Mouse (Mus musculus) embryonic facial prominence, embryonic 11.5 days (tissue): ENCODE measurements around the gene Stpg2. TPM values are rescaled to one million over a fixed set of nuclear protein-coding genes. Genes with fewer than 3 reads are reported as not detected.
A peak's percentile ranks its signal among the peaks of the same experiment; 100 is the strongest.
"Not testable (repeated sequence)": the region's sequence is repeated elsewhere in the genome, so short reads cannot be mapped to it uniquely, and the experiment has no call there.

Experiments used
- ATAC-seq: fragments of 200-750 bp; cut with Nextera tagmentation; replicated peaks from 2 replicates; pipeline ENCODE4 v1.8.0; 2017; ENCODE audit warnings: low read depth; ENCODE audit not compliant: insufficient number of reproducible peaks, low FRiP score, low TSS enrichment
- DNase-seq: peaks from one replicate; pipeline ENCODE4 v3.0.0-alpha.2; 2015; ENCODE audit warnings: low spot score
- H3K27ac ChIP-seq: fragments of 300-500 bp; sonication (generic); replicated peaks from 2 replicates; pipeline ENCODE4 v1.5.1; 2014; ENCODE audit warnings: mild to moderate bottlenecking, low read depth, low read length, control low read depth
- H3K27me3 ChIP-seq: fragments of 300-500 bp; sonication (generic); 2 replicates; pipeline ENCODE4 v1.6.1; 2014; ENCODE audit warnings: mild to moderate bottlenecking, low read length, moderate library complexity, mixed read lengths; ENCODE audit not compliant: control insufficient read depth, insufficient read depth
- H3K36me3 ChIP-seq: fragments of 300-500 bp; sonication (generic); replicated peaks from 2 replicates; pipeline ENCODE4 v1.6.1; 2014; ENCODE audit warnings: low read depth, mild to moderate bottlenecking, low read length, moderate library complexity, mixed read lengths; ENCODE audit not compliant: control insufficient read depth, insufficient read depth
- H3K4me1 ChIP-seq: fragments of 300-500 bp; sonication (generic); 2 replicates; pipeline ENCODE4 v1.6.1; 2014; ENCODE audit warnings: low read length, mixed read lengths; ENCODE audit not compliant: control insufficient read depth, insufficient read depth
- H3K4me2 ChIP-seq: fragments of 300-500 bp; sonication (generic); 2 replicates; pipeline ENCODE4 v1.6.1; 2014; ENCODE audit warnings: low read depth, mild to moderate bottlenecking, control low read depth, low read length, moderate library complexity
- H3K4me3 ChIP-seq: fragments of 300-500 bp; sonication (generic); 2 replicates; pipeline ENCODE4 v1.5.1; 2014; ENCODE audit warnings: low read depth, low read length, control low read depth
- H3K9ac ChIP-seq: fragments of 300-500 bp; sonication (generic); replicated peaks from 2 replicates; pipeline ENCODE4 v1.6.1; 2014; ENCODE audit warnings: mild to moderate bottlenecking, control low read depth, low read length
- H3K9me3 ChIP-seq: fragments of 300-500 bp; sonication (generic); replicated peaks from 2 replicates; pipeline ENCODE4 v1.6.1; 2016; ENCODE audit warnings: mild to moderate bottlenecking, low read length, inconsistent platforms, mixed read lengths; ENCODE audit not compliant: control insufficient read depth
- WGBS: fragments of 180-500 bp; shearing (Covaris S2); extraction: QIAGEN DNeasy Blood & Tissue Kit; methylation state at CpG from one replicate; pipeline ENCODE4 v1.1.7; 2014; 5-methylcytosine and 5-hydroxymethylcytosine counted together
- polyA plus RNA-seq: library from polyadenylated mRNA; unstranded; fragments of >200 nt; fragmentation: Nextera tagmentation; extraction: Ambion mirVana; gene quantifications from 2 replicates; pipeline ENCODE4 v1.2.1, GENCODE M21; 2014

The Stpg2 gene
- polyA plus RNA-seq, 1 experiment from 2014 or later = not detected

DNA sequence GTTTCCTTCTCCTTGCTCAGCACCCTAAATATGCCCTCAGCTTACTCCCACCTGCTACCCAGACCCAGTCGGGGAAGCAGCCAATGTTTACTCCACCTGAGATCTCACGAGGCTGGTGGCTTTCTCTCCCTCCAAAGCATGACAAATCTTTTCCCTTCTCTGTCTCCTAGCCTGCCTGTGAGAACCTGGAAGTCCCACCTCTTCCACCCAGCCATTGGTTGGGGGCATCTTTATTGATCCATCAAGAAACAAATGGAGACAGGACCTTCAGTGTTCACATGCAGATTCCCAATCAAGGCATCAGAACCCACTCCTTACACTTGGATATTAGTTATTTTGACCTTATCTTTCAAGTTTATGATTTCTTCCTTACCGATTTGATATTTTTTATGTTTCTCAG, 7.1 kb upstream of the Stpg2 start:
- H3K4me2 ChIP-seq = no peak overlapping the region
- no peaks in the 10 kb centered on the region for H3K36me3 ChIP-seq
- no peak for DNase-seq
- 61% methylated on average over 3 of the region's 3 CpGs for WGBS
- H3K9me3 ChIP-seq = no peaks in the 10 kb centered on the region
- no peaks in the 10 kb centered on the region for H3K4me1 ChIP-seq
- no peak overlapping the region for H3K27ac ChIP-seq
- no peak overlapping the region for H3K9ac ChIP-seq
- no peaks in the 10 kb centered on the region for H3K27me3 ChIP-seq
- no peak for ATAC-seq
- H3K4me3 ChIP-seq = no peak overlapping the region

DNA sequence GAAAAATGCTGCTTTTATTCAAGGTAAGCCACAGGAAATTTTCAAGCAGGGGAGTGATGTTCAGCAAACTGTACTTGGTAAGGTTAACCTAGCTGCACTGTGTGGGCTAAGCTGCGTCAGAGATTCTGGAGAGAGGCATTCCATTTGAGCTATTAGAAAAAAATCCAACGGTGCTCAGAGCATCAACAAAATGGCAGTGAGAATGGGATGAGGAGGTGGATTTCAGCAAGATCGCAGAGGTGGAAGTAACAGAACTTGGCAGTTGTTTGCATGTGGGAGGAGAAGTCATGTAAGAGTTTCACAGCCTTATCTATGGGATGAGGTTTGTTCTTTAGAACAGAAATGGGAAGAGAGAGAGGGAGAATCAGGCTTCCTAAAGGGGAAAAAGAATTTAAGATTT, 5.2 kb upstream of the Stpg2 start:
- no peak for ATAC-seq
- H3K4me3 ChIP-seq = no peak overlapping the region

DNA sequence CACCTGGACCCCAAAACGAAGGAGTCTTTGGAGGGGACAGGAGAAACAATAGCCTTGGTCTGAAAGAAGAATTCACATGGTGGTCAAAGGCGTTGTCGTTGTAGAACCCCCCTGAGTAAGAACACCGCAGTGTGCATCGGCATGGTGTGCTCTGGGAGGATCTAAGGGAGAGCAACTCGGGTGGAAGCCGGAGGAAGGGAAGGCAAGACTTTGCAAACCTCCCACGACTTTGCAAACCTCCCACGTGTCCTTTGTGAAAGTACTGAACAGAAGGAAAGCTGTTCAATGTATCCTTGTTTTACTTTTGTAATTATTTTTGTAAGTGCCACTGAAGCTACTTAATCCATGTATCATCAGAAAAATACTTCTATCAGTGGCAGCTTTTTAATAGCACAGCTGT, 11.5 kb downstream of the Stpg2 start:
- no peak overlapping the region for H3K4me3 ChIP-seq
- no peak for ATAC-seq
- H3K4me2 ChIP-seq = no peak overlapping the region
- H3K9ac ChIP-seq = no peak overlapping the region
- no peak for DNase-seq
- H3K9me3 ChIP-seq = no peaks in the 10 kb centered on the region
- no peaks in the 10 kb centered on the region for H3K4me1 ChIP-seq
- no peaks in the 10 kb centered on the region for H3K27me3 ChIP-seq
- H3K36me3 ChIP-seq = no peaks in the 10 kb centered on the region
- WGBS = 69% methylated on average over 9 of the region's 9 CpGs
- no peak overlapping the region for H3K27ac ChIP-seq

More for the DNA sequence above, 5.2 kb upstream of the Stpg2 start:
- DNase-seq = no peak
- Histone ChIP-seq H3K9me3 (no peaks in the 10 kb centered on the region), H3K4me2 (no peak overlapping the region), H3K36me3 (no peaks in the 10 kb centered on the region), H3K9ac (no peak overlapping the region), H3K4me1 (no peaks in the 10 kb centered on the region), H3K27ac (no peak overlapping the region), H3K27me3 (no peaks in the 10 kb centered on the region)
- 76% methylated on average over 3 of the region's 3 CpGs for WGBS

DNA sequence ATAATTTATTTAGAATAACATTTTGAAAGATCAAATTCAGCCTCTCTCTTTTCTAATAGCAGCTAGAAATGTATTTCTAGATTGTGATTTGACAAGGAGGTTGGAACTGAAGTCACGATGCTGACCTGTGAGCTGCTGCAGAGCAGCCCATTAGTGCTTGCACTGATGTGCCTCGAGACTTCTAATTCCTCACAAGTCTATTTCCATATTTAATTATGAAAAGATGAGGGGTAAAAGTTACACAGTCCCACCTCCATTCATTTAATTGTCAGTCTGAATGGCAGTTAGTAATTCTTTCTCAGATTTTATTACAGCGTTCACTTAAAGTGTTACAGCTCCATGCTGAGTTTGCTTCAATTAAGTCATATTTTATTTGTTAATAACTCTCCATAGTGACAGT, 19.6 kb downstream of the Stpg2 start:
- H3K9me3 ChIP-seq = no peaks in the 10 kb centered on the region
- H3K4me2 ChIP-seq = no peak overlapping the region
- H3K27ac ChIP-seq = no peak overlapping the region
- WGBS = 69% methylated on average over 3 of the region's 3 CpGs
- H3K9ac ChIP-seq = no peak overlapping the region
- no peaks in the 10 kb centered on the region for H3K36me3 ChIP-seq
- DNase-seq (no peak), ATAC-seq (no peak)
- no peaks in the 10 kb centered on the region for H3K27me3 ChIP-seq
- H3K4me3 ChIP-seq = no peak overlapping the region
- H3K4me1 ChIP-seq = no peaks in the 10 kb centered on the region

DNA sequence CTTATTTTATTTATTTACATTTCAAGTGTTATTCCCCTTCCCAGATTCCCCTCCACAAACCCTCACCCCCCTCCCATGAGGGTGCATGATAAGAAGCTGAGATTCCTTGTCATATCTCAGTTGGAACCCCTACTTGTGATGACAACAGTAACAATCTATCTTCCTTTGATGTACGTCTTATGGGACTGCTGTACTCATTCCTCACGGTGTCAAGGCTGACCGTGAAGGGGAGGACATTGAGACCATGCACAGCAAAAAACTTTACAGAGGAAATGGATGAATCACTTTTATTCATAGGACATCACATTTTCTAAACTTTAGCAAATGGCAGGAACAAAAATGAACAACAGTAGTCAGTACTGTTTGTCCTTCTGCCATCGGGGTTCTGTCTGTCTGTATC, 21.3 kb downstream of the Stpg2 start:
- 82% methylated on average over 4 of the region's 4 CpGs for WGBS
- no peaks in the 10 kb centered on the region for H3K36me3 ChIP-seq
- H3K9me3 ChIP-seq = no peaks in the 10 kb centered on the region
- no peak for DNase-seq
- no peak for ATAC-seq
- no peak overlapping the region for H3K9ac ChIP-seq
- no peak overlapping the region for H3K4me3 ChIP-seq
- H3K27ac ChIP-seq = no peak overlapping the region
- H3K27me3 ChIP-seq = no peaks in the 10 kb centered on the region
- H3K4me1 ChIP-seq = no peaks in the 10 kb centered on the region
- no peak overlapping the region for H3K4me2 ChIP-seq

DNA sequence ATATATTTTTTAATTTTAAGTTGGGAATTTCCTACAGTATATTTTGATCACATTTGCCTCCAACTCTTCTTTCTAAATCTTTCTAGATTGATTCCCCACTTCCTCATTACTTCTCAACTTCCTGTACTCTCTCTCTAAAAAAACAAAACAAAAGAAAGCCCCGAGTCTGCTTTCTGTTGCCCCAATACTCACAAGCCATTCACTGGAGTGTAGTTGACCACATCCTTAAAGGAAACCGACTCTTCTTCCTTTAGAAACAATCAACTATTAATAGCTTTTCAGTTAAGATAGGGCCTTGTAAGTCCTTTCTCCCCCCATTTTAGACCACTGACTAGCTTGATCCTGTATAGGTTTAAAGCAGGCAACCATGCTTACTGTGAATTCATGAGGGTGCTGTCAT, 39.7 kb downstream of the Stpg2 start:
- no peak overlapping the region for H3K4me3 ChIP-seq
- DNase-seq (no peak), ATAC-seq (no peak)
- H3K9ac ChIP-seq = no peak overlapping the region
- no peaks in the 10 kb centered on the region for H3K36me3 ChIP-seq
- no peaks in the 10 kb centered on the region for H3K4me1 ChIP-seq
- no peaks in the 10 kb centered on the region for H3K9me3 ChIP-seq
- no peak overlapping the region for H3K4me2 ChIP-seq
- 74% methylated on average over 2 of the region's 2 CpGs for WGBS
- H3K27ac ChIP-seq = no peak overlapping the region
- H3K27me3 ChIP-seq = no peaks in the 10 kb centered on the region

DNA sequence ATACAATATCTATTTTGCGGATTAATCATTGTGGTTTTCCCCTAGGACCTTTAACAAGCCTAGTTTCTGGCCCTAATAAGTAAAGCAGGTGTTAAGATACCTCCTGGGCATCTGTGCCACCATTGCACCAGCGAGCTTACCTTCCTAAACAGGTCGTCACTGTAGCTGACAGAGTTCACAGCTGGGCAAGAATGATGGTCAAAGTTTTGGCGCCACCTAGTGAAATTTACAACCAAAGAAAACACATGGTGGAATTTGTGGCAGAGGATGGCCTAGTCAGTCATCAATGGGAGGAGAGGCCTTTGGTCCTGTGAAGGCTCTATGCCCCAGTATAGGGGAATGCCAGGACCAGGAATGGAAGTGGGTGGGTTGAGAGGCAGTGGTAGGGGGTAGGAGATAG, 41.0 kb downstream of the Stpg2 start:
- 56% methylated on average over 4 of the region's 4 CpGs for WGBS
- Histone ChIP-seq H3K36me3 (no peaks in the 10 kb centered on the region), H3K9me3 (no peaks in the 10 kb centered on the region), H3K27ac (no peak overlapping the region), H3K4me2 (no peak overlapping the region), H3K4me1 (no peaks in the 10 kb centered on the region), H3K4me3 (no peak overlapping the region), H3K27me3 (no peaks in the 10 kb centered on the region), H3K9ac (no peak overlapping the region)
- peak; percentile 50 for DNase-seq
- ATAC-seq = no peak

DNA sequence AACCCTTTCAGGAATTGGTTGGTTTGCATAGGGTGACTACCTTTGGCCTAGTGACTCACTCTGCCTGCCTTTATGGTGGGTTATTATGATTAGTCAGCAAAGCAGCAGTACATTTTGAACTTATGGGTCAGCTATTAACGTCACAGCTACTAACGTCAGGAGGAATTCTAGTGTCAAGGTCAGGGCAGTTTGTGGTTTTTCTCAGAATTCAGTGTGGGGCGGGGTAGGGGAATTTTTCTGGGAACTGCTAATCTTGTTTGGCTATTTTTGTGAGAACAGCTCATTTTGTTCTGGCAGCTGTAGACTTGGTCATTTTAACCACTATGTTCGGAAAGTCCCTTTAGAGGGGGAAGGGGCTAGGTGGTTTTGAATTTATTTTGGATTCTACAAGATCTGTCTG, 56.9 kb downstream of the Stpg2 start:
- ATAC-seq, DNase-seq, H3K4me2 ChIP-seq, H3K36me3 ChIP-seq, H3K9ac ChIP-seq, H3K27ac ChIP-seq, H3K4me3 ChIP-seq, H3K27me3 ChIP-seq, H3K9me3 ChIP-seq, H3K4me1 ChIP-seq: not testable (repeated sequence)
- WGBS = 73% methylated on average over 4 of the region's 4 CpGs

DNA sequence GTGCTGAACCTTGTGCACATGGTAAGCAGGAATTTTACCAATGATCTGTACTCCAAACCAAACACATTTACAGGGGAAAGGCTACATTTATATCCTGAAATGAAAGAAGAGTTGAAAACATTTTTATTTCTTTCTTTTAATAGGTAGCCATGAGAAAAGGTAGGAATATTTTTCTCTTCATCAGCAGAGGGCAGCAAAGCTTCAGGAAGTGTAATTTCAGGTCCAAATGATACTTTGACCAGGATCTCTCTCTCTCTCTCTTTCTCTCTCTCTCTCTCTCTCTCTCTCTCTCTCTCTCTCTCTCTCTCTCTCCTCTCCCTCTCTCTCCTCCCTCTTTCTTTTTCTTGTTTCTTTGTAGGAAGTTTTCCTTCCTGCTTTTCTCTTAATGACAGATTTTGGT, 92.4 kb downstream of the Stpg2 start:
- H3K27ac ChIP-seq = no peak overlapping the region

More for the DNA sequence above, 92.4 kb downstream of the Stpg2 start:
- ATAC-seq = no peak
- Histone ChIP-seq H3K27me3 (no peaks in the 10 kb centered on the region), H3K9ac (no peak overlapping the region), H3K4me1 (no peaks in the 10 kb centered on the region), H3K9me3 (no peaks in the 10 kb centered on the region), H3K4me3 (no peak overlapping the region), H3K4me2 (no peak overlapping the region), H3K36me3 (no peaks in the 10 kb centered on the region)
- peak; percentile 61 for DNase-seq
